ENCODE assay signal across 8 mouse cellular contexts in the genomic region with DNA sequence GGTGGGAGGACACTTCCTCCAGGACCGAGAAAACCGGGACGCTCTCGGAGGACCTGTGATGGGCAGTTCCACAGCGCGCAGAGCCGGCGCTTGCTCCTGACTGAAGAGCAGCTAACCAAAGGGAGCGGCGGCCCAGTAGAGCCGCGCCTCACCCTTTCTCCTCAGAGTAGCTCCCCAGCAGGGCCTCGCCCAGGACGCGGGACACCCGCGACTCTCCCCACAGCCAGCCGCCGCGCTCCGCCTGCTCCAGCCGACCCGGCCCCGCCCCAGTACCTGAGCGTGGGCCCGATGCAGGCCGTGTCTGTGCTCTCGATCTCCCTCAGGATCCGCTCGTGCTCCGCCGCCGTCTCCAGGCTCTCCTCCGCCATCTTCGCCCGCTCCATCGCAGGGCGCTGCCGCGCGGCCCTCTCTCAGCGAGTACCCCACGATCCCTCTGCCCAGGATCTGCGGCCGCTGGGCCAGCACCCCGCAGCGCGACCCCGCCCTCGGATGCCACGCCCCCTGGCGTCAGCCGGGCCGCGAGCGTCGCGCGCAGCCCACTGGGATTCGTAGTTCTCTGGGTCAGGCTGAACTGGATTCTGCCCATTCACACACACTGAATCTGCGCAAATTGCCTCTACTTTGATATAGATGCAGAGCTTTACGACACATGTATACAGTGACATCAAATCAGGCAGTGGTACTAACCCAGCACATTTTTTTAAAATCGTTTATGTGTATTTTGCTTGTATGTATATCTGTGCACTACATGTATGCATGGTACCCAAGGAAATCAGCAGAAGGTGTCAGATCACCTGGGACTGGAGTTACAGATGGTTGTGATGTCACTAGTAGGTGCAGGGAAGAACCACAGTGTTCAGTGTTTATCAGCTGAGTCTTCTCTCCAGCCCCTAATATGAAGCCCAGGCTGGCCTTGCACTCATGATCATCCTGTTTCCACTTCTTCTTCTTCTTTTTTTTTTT. TPM values are rescaled to one million over a fixed set of nuclear protein-coding genes. Genes with fewer than 3 reads are reported as not detected.
A peak's percentile ranks its signal among the peaks of the same experiment; 100 is the strongest.
DNase-seq lines count a peak whose midpoint lies in the region; ATAC-seq and TF ChIP-seq lines count a peak whose summit lies in the region.

A gene (minus strand): TSS at position 491 of the 963 bp plus-strand sequence.

- peaks cover 12% of the 10 kb centered on the region for H3K27me3 ChIP-seq in CH12.LX (replicated peaks)
- no peaks in the 10 kb centered on the region for H3K27me3 ChIP-seq in forebrain, embryonic 12.5 days
- no peaks in the 10 kb centered on the region for H3K27me3 ChIP-seq in heart, postnatal 0 days (ENCODE audit: control insufficient read depth, insufficient read depth, low read length)
- H3K27me3 ChIP-seq in liver, postnatal 0 days (ENCODE audit: insufficient read depth, low read length): no peaks in the 10 kb centered on the region
- H3K27me3 ChIP-seq in neural tube, embryonic 14.5 days (ENCODE audit: control insufficient read depth, insufficient read depth, low read length): no peaks in the 10 kb centered on the region

- peak within 1 kb of the TSS; percentile 54 for H3K9ac ChIP-seq in CH12.LX (ENCODE audit: insufficient read depth, low read depth)
- H3K9ac ChIP-seq in forebrain, embryonic 12.5 days: peak within 1 kb of the TSS; percentile 91
- peak within 1 kb of the TSS; percentile 69 for H3K9ac ChIP-seq in heart, postnatal 0 days (replicated peaks; ENCODE audit: low read depth, low read length)
- H3K9ac ChIP-seq in liver, postnatal 0 days (replicated peaks): peak within 1 kb of the TSS; percentile 73
- H3K9ac ChIP-seq in neural tube, embryonic 14.5 days (replicated peaks; ENCODE audit: low read depth, low read length): peak within 1 kb of the TSS; percentile 95

- peaks cover 0 to 17% of the 10 kb centered on the region in 2 experiments; a peak in 2 of 4 replicates for H3K4me1 ChIP-seq in CH12.LX (ENCODE audit: control insufficient read depth in 1 of 2, insufficient read depth in 2 of 2)
- peaks cover 15% of the 10 kb centered on the region for H3K4me1 ChIP-seq in forebrain, embryonic 12.5 days
- no peaks in the 10 kb centered on the region for H3K4me1 ChIP-seq in heart, postnatal 0 days (ENCODE audit: control insufficient read depth, insufficient read depth)
- peaks cover 8% of the 10 kb centered on the region for H3K4me1 ChIP-seq in liver, postnatal 0 days (ENCODE audit: insufficient read depth)
- peaks cover 8% of the 10 kb centered on the region; the same call in 1 of the 2 replicates for H3K4me1 ChIP-seq in neural tube, embryonic 14.5 days (ENCODE audit: control insufficient read depth, insufficient read depth, low read length)

- TF ChIP-seq CTCF in CH12.LX (conservative IDR thresholded peaks at IDR 0.05 in 1 of 2, IDR thresholded peaks at IDR 0.05 in 1 of 2; ENCODE audit: low read depth in 2 of 2, low read length in 2 of 2): no peak
- no peak for TF ChIP-seq CTCF in heart, postnatal 0 days (IDR thresholded peaks at IDR 0.05; ENCODE audit: low read depth)
- TF ChIP-seq CTCF in liver, postnatal 0 days (IDR thresholded peaks at IDR 0.05; ENCODE audit: low read depth): peak; percentile 41

- H3K36me3 ChIP-seq in CH12.LX (replicated peaks in 1 of 2; ENCODE audit: control insufficient read depth in 1 of 2, insufficient read depth in 1 of 2, low read length in 1 of 2): no peaks in the 10 kb centered on the region
- H3K36me3 ChIP-seq in forebrain, embryonic 12.5 days (replicated peaks): no peaks in the 10 kb centered on the region
- H3K36me3 ChIP-seq in heart, postnatal 0 days (replicated peaks; ENCODE audit: control insufficient read depth, insufficient read depth, low read length): no peaks in the 10 kb centered on the region
- no peaks in the 10 kb centered on the region for H3K36me3 ChIP-seq in liver, postnatal 0 days (replicated peaks; ENCODE audit: insufficient read depth, low read length)
- H3K36me3 ChIP-seq in neural tube, embryonic 14.5 days (ENCODE audit: control insufficient read depth, insufficient read depth, low read length): no peaks in the 10 kb centered on the region

- no peak within 1 kb of the TSS for H3K27ac ChIP-seq in CH12.LX (ENCODE audit: insufficient read depth, low read depth)
- peak within 1 kb of the TSS; percentile 77 for H3K27ac ChIP-seq in forebrain, embryonic 12.5 days
- H3K27ac ChIP-seq in heart, postnatal 0 days (ENCODE audit: low read depth): peak within 1 kb of the TSS; percentile 36; the same call in 1 of the 2 replicates
- H3K27ac ChIP-seq in liver, postnatal 0 days (ENCODE audit: low read depth): peak within 1 kb of the TSS; percentile 55; the same call in 1 of the 2 replicates
- peak within 1 kb of the TSS; percentile 89 for H3K27ac ChIP-seq in neural tube, embryonic 14.5 days (ENCODE audit: low read depth, low read length)

- TF ChIP-seq RAD21 in CH12.LX (IDR thresholded peaks at IDR 0.05; ENCODE audit: low read depth, low read length): no peak

- no peaks in the 10 kb centered on the region for H3K9me3 ChIP-seq in CH12.LX (replicated peaks; ENCODE audit: low read length)
- H3K9me3 ChIP-seq in forebrain, embryonic 12.5 days: no peaks in the 10 kb centered on the region
- no peaks in the 10 kb centered on the region for H3K9me3 ChIP-seq in heart, postnatal 0 days (replicated peaks; ENCODE audit: control insufficient read depth, low read length)
- H3K9me3 ChIP-seq in liver, postnatal 0 days (ENCODE audit: low read length): no peaks in the 10 kb centered on the region
- no peaks in the 10 kb centered on the region for H3K9me3 ChIP-seq in neural tube, embryonic 14.5 days (ENCODE audit: control insufficient read depth, low read length)

- ATAC-seq in forebrain, embryonic 12.5 days (ENCODE audit: low FRiP score): peak; percentile 95
- peak; percentile 92 for ATAC-seq in heart, postnatal 0 days (ENCODE audit: insufficient read depth, low read depth)
- peak; percentile 93 for ATAC-seq in liver, postnatal 0 days
- ATAC-seq in neural tube, embryonic 14.5 days (ENCODE audit: low read depth): peak; percentile 97

- dilution Hi-C loops in CH12.LX (cut with MboI; ENCODE audit: extremely low pct_ligation_motif_present, extremely low pct_unique_long_range_greater_than_20kb, low sequenced_read_pairs): no loop called here

- no peak for TF ChIP-seq EP300 in CH12.LX (IDR thresholded peaks at IDR 0.05; ENCODE audit: low read length)
- no peak for TF ChIP-seq EP300 in heart, postnatal 0 days (IDR thresholded peaks at IDR 0.05; ENCODE audit: low read depth)
- TF ChIP-seq EP300 in liver, postnatal 0 days (IDR thresholded peaks at IDR 0.05; ENCODE audit: low read depth): no peak

- H3K4me3 ChIP-seq in CH12.LX (replicated peaks in 1 of 3; ENCODE audit: low read depth in 2 of 3, low read length in 2 of 3, poor library complexity in 1 of 3): peak within 1 kb of the TSS; percentile 64 to 95 (median 92)
- peak within 1 kb of the TSS; percentile 90 for H3K4me3 ChIP-seq in forebrain, embryonic 12.5 days (replicated peaks)
- peak within 1 kb of the TSS; percentile 87 for H3K4me3 ChIP-seq in heart, postnatal 0 days (ENCODE audit: low read depth, low read length)
- peak within 1 kb of the TSS; percentile 87 for H3K4me3 ChIP-seq in liver, postnatal 0 days (ENCODE audit: low read depth, low read length)
- peak within 1 kb of the TSS; percentile 98 for H3K4me3 ChIP-seq in neural tube, embryonic 14.5 days (ENCODE audit: low read depth, low read length)

- no peaks in the 10 kb centered on the region for H3K79me2 ChIP-seq in CH12.LX (replicated peaks; ENCODE audit: control insufficient read depth, extremely low read depth, insufficient read depth, poor library complexity, severe bottlenecking)

- H3K4me2 ChIP-seq in CH12.LX (ENCODE audit: insufficient read depth, low read depth, poor library complexity, severe bottlenecking): peak within 1 kb of the TSS; percentile 76
- peak within 1 kb of the TSS; percentile 84 for H3K4me2 ChIP-seq in forebrain, embryonic 12.5 days
- H3K4me2 ChIP-seq in heart, postnatal 0 days (ENCODE audit: low read depth, low read length): peak within 1 kb of the TSS; percentile 89
- H3K4me2 ChIP-seq in liver, postnatal 0 days (ENCODE audit: low read depth, low read length): peak within 1 kb of the TSS; percentile 85
- H3K4me2 ChIP-seq in neural tube, embryonic 14.5 days (ENCODE audit: low read depth, low read length): peak within 1 kb of the TSS; percentile 67

- 1% methylated on average over 54 of the region's 63 CpGs for whole genome bisulfite sequencing in forebrain, embryonic 12.5 days
- WGBS in heart, postnatal 0 days: under 1% methylated on average over 59 of the region's 63 CpGs
- under 1% methylated on average over 61 of the region's 63 CpGs for WGBS in large intestine, adult 2 months
- WGBS in liver, postnatal 0 days (ENCODE audit: insufficient replicate concordance): under 1% methylated on average over 60 of the region's 63 CpGs
- under 1% methylated on average over 63 of the region's 63 CpGs for WGBS in neural tube, embryonic 14.5 days

- peak; percentile 67; the same call in 1 of the 2 replicates for TF ChIP-seq POLR2A in CH12.LX (IDR thresholded peaks at IDR 0.05; ENCODE audit: low read depth, low read length)

- in situ Hi-C loops in CH12.LX (cut with MboI; ENCODE audit: low pct_ligation_motif_present, low pct_unique_long_range_greater_than_20kb, low sequenced_read_pairs): no loop called here

- peak; percentile 53 for DNase-seq in CH12.LX (ENCODE audit: extremely low read depth)
- DNase-seq in c-Kit-positive CD71-positive TER-119-negative erythroid progenitor cells, embryonic 14.5 days (ENCODE audit: low read depth): peak; percentile 58
- peak; percentile 71 for DNase-seq in heart, postnatal 0 days (ENCODE audit: low spot score)
- peak; percentile 62 for DNase-seq in large intestine, adult 2 months (ENCODE audit: low read depth, low spot score)
- DNase-seq in liver, postnatal 0 days: peak; percentile 86
- peak; percentile 95 for DNase-seq in testis, postnatal 10 days (ENCODE audit: low spot score)

TF ChIP-seq in CH12.LX, 34 proteins besides CTCF, POLR2A, EP300 and RAD21 (continues in another document):
- TF ChIP-seq SMC3 (IDR thresholded peaks at IDR 0.05; ENCODE audit: low read depth, low read length) (no peak), HCFC1 (IDR thresholded peaks at IDR 0.05; ENCODE audit: low read depth, low read length) (peak; percentile 92), KAT2A (IDR thresholded peaks at IDR 0.05; ENCODE audit: insufficient replicate concordance, low read length) (peak; percentile 80; the same call in 1 of the 2 replicates), MYC (IDR thresholded peaks at IDR 0.05; ENCODE audit: low read depth, low read length) (no peak)

RNA-seq across cellular contexts. Expression of the gene that starts here (rescaled TPM):
- total RNA-seq in CH12.LX (2012; rRNA removed) (1.9 and 3.5 TPM in 2 replicates), CH12.LX (2014; rRNA removed) (1.7 and 1.9 TPM in 2 replicates)
- 5.2 and 6.2 TPM in 2 replicates for polyA plus RNA-seq in CH12.LX (2012; ENCODE audit: insufficient read length, low read depth)
- 43.7 and 44.8 TPM in 2 replicates for polyA plus RNA-seq in forebrain, embryonic 12.5 days (2016; fragmentation: Nextera tagmentation; extraction: Ambion mirVana)
- total RNA-seq in heart, postnatal 0 days (2014; rRNA removed; ENCODE audit: low replicate concordance): 7.6 and 10.2 TPM in 2 replicates
- 7.5 and 8.0 TPM in 2 replicates for polyA plus RNA-seq in heart, postnatal 0 days (2015; fragmentation: Nextera tagmentation; extraction: Ambion mirVana)
- polyA plus RNA-seq in large intestine, adult 2 months (2012; rRNA removed): 6.9 and 7.5 TPM in 2 replicates
- 2.0 and 2.4 TPM in 2 replicates for polyA plus RNA-seq in liver, postnatal 0 days (2015; fragmentation: Nextera tagmentation; extraction: Ambion mirVana)
- polyA plus RNA-seq in neural tube, embryonic 14.5 days (2014; fragmentation: Nextera tagmentation; extraction: Ambion mirVana): 60.6 and 63.9 TPM in 2 replicates
